Mouse (Mus musculus): ENCODE results near the gene BC048562.

GRCm38 (mm10) chr9:108481520-108482210 lies 45.4 kb downstream of the BC048562 start:
- no peak for TF ChIP-seq CTCF (IDR thresholded peaks at IDR 0.05; ENCODE audit: control insufficient read depth, insufficient read depth, insufficient replicate concordance, low read depth, low read length)
- TF ChIP-seq POLR2A (IDR thresholded peaks at IDR 0.05; ENCODE audit: control insufficient read depth, low read depth, low read length): no peak
